Mouse (Mus musculus): ENCODE data around the gene Dmrtc1a.
"Not testable (repeated sequence)": the region's sequence is repeated elsewhere in the genome, so short reads cannot be mapped to it uniquely, and the experiment has no call there.

The Dmrtc1a gene

DNA sequence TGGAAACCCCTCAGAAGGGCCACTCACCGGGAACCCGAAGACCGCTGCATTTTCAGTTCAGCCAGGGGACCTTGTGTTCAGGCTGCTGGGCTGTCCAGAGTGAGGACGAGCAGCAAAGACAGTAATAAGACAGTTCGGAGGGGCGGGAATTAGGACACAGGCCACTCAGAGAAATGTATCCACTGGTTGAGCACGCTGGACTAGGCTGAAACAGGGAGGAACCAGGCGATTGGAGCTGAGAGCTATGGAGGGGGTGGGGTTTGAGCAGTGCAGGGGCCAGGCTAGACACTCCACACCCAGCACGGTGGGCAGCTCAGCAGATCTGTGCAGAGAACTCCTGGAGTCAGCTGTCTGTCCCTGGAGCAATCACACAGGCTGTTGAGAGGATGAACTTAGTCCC, at the start of gene Dmrtc1a, which contains the start of gene 1700011M02Rik:
TSS of gene Dmrtc1a (minus strand) at position 101 of the 400 bp plus-strand sequence.
TSS of gene 1700011M02Rik (plus strand) at position 319 of the 400 bp plus-strand sequence.
- DNase-seq: not testable (repeated sequence)

DNA sequence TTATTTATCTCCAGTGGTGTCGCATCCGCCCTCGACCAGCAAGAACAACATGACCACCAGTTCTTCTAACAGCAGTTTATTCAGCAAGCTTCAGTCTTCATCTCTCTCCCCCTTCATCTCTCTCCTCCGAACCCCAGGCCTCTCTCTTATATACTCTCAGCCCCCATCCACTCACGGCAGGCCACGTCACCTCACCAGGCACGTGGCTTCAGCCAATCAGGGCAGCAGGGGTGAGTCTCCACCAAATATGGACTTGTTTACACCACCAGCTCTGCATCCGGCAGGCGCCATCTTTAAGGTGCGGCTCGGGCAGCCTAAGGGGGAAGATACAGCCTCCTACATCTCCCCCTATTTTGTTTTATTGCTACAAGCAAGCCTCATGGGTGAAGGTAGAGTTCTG, 41.6 kb upstream of the Dmrtc1a start:
- DNase-seq: not testable (repeated sequence)

- no peak for DNase-seq
Measured at GRCm38 (mm10) chrX:102936743-102937142, 28.3 kb upstream of the Dmrtc1a start.

DNA sequence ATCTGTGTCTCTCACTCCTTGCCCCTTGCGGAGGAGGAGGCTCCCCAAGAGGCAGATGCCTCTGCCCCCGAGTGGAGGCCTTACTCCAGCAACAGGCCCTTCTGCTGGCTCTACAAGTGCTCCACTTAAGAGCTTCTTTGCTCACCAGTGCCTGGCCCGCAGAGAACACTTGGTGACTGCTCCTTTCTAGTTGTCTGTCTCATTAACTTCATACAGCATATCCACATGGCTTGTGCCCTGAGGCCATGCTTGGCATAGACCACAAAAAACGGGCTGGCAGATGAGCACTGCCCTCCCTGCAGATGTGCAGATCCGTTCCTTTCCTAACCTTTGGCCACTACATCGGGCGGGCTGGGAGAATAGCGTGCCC, 25.9 kb upstream of the Dmrtc1a start:
- no peak for DNase-seq

- no peak for DNase-seq
Measured at GRCm38 (mm10) chrX:102933571-102934394, 25.3 kb upstream of the Dmrtc1a start.

GRCm38 (mm10) chrX:102932992-102933570, 24.6 kb upstream of the Dmrtc1a start:
- no peak for DNase-seq

GRCm38 (mm10) chrX:102928072-102928471, 19.6 kb upstream of the Dmrtc1a start, which contains the start of gene 1700018G05Rik:
1700018G05Rik (plus strand) TSS chrX:102928372.
- not testable (repeated sequence) for DNase-seq

DNA sequence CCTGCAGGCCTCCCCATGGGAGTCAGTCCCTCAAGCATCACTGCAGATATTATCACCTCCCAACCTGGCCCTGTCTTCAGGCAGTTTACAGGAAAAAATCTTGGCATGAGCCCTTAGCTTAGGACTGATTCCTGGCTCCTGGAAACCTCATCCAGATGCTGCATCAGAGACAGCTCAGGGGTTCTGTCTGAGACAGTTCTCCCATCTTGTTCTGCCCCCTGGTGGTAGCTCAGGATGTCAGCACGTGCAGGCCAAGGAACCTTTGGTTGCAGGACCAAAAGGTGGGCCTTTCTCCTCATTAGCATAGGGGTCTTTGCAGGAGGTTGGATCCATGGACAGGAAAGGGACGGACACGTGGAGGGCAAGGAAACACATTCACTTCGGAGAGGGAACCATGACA, 18.2 kb upstream of the Dmrtc1a start:
- not testable (repeated sequence) for DNase-seq

DNA sequence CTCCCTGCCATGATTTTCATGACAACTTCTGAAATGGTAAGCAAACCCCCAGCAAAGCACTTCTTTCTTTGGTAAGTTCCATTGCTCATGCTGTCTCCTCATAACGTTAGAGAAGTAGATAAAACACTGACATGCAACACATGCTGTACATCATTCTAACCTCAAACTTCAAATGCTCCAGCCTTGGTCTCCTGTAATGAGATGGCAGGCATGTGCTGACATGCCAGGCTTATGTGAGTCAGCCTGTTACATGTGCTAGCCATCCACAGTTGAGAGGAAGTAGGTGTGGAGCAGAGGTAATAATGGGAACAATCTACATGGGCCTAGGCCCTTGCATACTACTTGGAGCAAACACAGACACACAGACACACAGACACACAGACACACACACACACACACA, 6.3 kb upstream of the Dmrtc1a start:
- not testable (repeated sequence) for DNase-seq

GRCm38 (mm10) chrX:102867871-102868270, 40.6 kb downstream of the Dmrtc1a start, which contains the start of gene 1700031F05Rik:
1700031F05Rik (minus strand) TSS chrX:102867971.
- DNase-seq: no peak

DNA sequence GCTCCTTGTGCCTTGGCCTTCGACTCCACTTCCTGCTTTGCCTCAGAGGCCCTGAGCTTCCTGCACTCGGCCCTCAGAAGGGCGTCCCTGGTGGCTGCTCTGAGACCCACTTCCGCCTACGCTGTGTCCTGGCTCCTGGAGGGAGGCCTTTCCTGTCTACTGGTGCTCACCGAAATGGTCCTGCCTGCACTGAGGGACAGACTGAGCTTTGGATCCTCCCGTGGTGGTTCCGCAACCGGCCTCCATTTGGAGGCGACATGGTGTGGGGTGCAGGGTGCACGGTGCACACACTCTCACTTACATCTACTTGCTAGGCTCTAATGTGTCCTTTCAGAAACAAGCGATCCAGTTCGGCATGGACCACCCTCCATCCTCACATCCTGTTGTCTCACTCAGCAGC, 54.0 kb downstream of the Dmrtc1a start, which contains the start of gene Dmrtc1c2:
TSS of gene Dmrtc1c2 (minus strand) at position 101 of the 400 bp plus-strand sequence.
- not testable (repeated sequence) for DNase-seq
